Mouse (Mus musculus) thymus, adult 2 months (tissue): ENCODE results near the gene Fut8. TPM values are rescaled to one million over a fixed set of nuclear protein-coding genes. Genes with fewer than 3 reads are reported as not detected.

ENCODE experiments used
- DNase-seq: peaks from one replicate; pipeline ENCODE4 v3.0.0; 2021
- H3K27ac ChIP-seq: fragments of 200-500 bp; 2 replicates; pipeline ENCODE4 v1.5.1; 2012; ENCODE audit warnings: low read length, control low read depth; ENCODE audit not compliant: control insufficient read depth, insufficient read depth
- H3K27me3 ChIP-seq: fragments of 200-500 bp; 2 replicates; pipeline ENCODE4 v1.6.1; 2012; ENCODE audit warnings: mild to moderate bottlenecking, low read length, moderate library complexity, mixed read lengths; ENCODE audit not compliant: control insufficient read depth, insufficient read depth
- H3K36me3 ChIP-seq: fragments of 200-500 bp; 2 replicates; pipeline ENCODE4 v1.6.1; 2012; ENCODE audit warnings: mild to moderate bottlenecking, low read length, moderate library complexity; ENCODE audit not compliant: control insufficient read depth, insufficient read depth
- H3K4me1 ChIP-seq: fragments of 200-500 bp; replicated peaks from 2 replicates; pipeline ENCODE4 v1.6.1; 2012; ENCODE audit warnings: low read length; ENCODE audit not compliant: control insufficient read depth, insufficient read depth
- H3K4me3 ChIP-seq: fragments of 200-500 bp; 2 replicates; pipeline ENCODE4 v1.5.1; 2012; ENCODE audit warnings: mild to moderate bottlenecking, low read length, control low read depth, moderate library complexity; ENCODE audit not compliant: control insufficient read depth, insufficient read depth
- CTCF ChIP-seq: fragments of 200-500 bp; IDR thresholded peaks from 2 replicates; pipeline ENCODE4 v1.5.1; 2012; ENCODE audit warnings: mild to moderate bottlenecking, control low read depth, low read length, moderate library complexity, borderline replicate concordance; ENCODE audit not compliant: control insufficient read depth, poor library complexity, insufficient read depth; ENCODE audit errors: extremely low read depth
- POLR2A ChIP-seq: fragments of 200-500 bp; IDR thresholded peaks from 2 replicates; pipeline ENCODE4 v1.6.1; 2012; ENCODE audit warnings: mild to moderate bottlenecking, low read length, control low read depth, moderate library complexity; ENCODE audit not compliant: control insufficient read depth, poor library complexity, insufficient read depth; ENCODE audit errors: extremely low read depth
- WGBS: fragments of 180-500 bp; shearing (Covaris S2); methylation state at CpG from one replicate; pipeline ENCODE4 v1.1.7; 2018; 5-methylcytosine and 5-hydroxymethylcytosine counted together
- polyA plus RNA-seq: library from polyadenylated mRNA; depleted of rRNA; stranded (reverse); fragments of >200 nt; gene quantifications from 2 replicates; pipeline ENCODE4 v1.2.3, GENCODE M21; 2012

The Fut8 gene
- polyA plus RNA-seq, 1 experiment: 10.8 TPM

GRCm38 (mm10) chr12:77501466-77502240 lies 263.7 kb downstream of the Fut8 start:
- no peaks in the 10 kb centered on the region for H3K27me3 ChIP-seq
- WGBS: 85% methylated on average over 7 of the region's 7 CpGs
- no peak for DNase-seq
- H3K27ac ChIP-seq: no peak overlapping the region
- TF ChIP-seq CTCF (no peak), POLR2A (no peak)
- no peaks in the 10 kb centered on the region for H3K36me3 ChIP-seq
- H3K4me3 ChIP-seq: no peak overlapping the region
- no peaks in the 10 kb centered on the region for H3K4me1 ChIP-seq

- no peaks in the 10 kb centered on the region for H3K36me3 ChIP-seq
- H3K27me3 ChIP-seq: no peaks in the 10 kb centered on the region
- DNase-seq: no peak
- no peak for TF ChIP-seq POLR2A
- no peak for TF ChIP-seq CTCF
- no peaks in the 10 kb centered on the region for H3K4me1 ChIP-seq
- no peak overlapping the region for H3K27ac ChIP-seq
- 96% methylated on average over 3 of the region's 3 CpGs for whole genome bisulfite sequencing
- H3K4me3 ChIP-seq: no peak overlapping the region
Measured at GRCm38 (mm10) chr12:77502243-77502642, 264.3 kb downstream of the Fut8 start.

GRCm38 (mm10) chr12:77505431-77505830 lies 267.5 kb downstream of the Fut8 start:
- no peaks in the 10 kb centered on the region for H3K27me3 ChIP-seq
- H3K4me1 ChIP-seq: no peaks in the 10 kb centered on the region
- WGBS: 61% methylated on average over 2 of the region's 2 CpGs

GRCm38 (mm10) chr12:77507770-77508169 lies 269.8 kb downstream of the Fut8 start:
- DNase-seq: no peak
- no peak overlapping the region for H3K4me3 ChIP-seq
- WGBS: 94% methylated on average over 24 of the region's 24 CpGs
- H3K27ac ChIP-seq: no peak overlapping the region
- H3K27me3 ChIP-seq: no peaks in the 10 kb centered on the region
- H3K4me1 ChIP-seq: no peaks in the 10 kb centered on the region
- TF ChIP-seq POLR2A (no peak), CTCF (no peak)
- no peaks in the 10 kb centered on the region for H3K36me3 ChIP-seq

More at GRCm38 (mm10) chr12:77505431-77505830, 267.5 kb downstream of the Fut8 start:
- no peak overlapping the region for H3K27ac ChIP-seq
- TF ChIP-seq POLR2A: no peak
- no peak for TF ChIP-seq CTCF
- no peaks in the 10 kb centered on the region for H3K36me3 ChIP-seq
- no peak for DNase-seq
- H3K4me3 ChIP-seq: no peak overlapping the region

GRCm38 (mm10) chr12:77510758-77511157 lies 272.8 kb downstream of the Fut8 start:
- no peak for DNase-seq
- H3K27me3 ChIP-seq: no peaks in the 10 kb centered on the region
- H3K27ac ChIP-seq: no peak overlapping the region
- no peaks in the 10 kb centered on the region for H3K4me1 ChIP-seq
- no peaks in the 10 kb centered on the region for H3K36me3 ChIP-seq
- no peak overlapping the region for H3K4me3 ChIP-seq
- 94% methylated on average over 7 of the region's 7 CpGs for WGBS
- no peak for TF ChIP-seq POLR2A
- TF ChIP-seq CTCF: no peak

- 94% methylated on average over 9 of the region's 9 CpGs for WGBS
- Histone ChIP-seq H3K4me1 (no peaks in the 10 kb centered on the region), H3K27me3 (no peaks in the 10 kb centered on the region), H3K36me3 (no peaks in the 10 kb centered on the region), H3K4me3 (no peak overlapping the region), H3K27ac (no peak overlapping the region)
- DNase-seq: no peak
- no peak for TF ChIP-seq POLR2A
- TF ChIP-seq CTCF: no peak
Measured at GRCm38 (mm10) chr12:77511206-77511605, 273.3 kb downstream of the Fut8 start.
